12 mouse cellular contexts compared by ENCODE assay signal in the genomic region with DNA sequence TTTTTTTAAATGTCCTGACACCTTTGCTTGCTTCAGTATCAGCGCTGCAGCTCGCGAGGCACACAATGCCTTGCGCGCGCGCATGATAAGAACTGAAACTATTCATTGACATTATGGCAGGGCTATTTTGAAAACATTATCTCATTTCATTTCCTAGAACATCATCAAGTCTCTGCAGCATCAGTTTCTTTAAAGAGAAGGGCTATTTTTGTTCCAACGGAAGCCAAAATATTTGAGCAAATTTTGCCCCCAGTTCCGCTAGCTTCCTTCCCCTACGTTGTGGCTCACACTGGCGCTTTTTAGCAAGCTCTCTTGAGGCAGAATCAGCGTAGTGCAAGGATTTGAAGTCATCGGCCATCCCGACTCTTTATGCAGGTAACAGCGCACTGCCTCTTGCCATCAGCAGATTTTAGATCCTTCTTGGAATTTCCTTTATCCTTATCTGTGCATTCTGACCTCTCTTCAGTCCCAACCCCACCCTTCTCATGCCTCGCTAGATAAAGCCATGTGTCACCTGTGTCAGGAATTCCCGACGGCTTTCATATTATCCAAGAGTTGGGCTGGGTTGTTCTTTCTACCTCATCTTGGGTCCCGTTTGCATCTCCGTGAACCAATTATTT.
DNase-seq lines count a peak whose midpoint lies in the region; ATAC-seq and TF ChIP-seq lines count a peak whose summit lies in the region.
"Had no signal": no experiment of that assay in that cellular context is flagged by ENCODE, and none has a peak within 500 bp of the region (broad histone marks: within the 10 kb centered on the region; RNA-seq: fewer than 3 reads in every experiment).

No protein-coding gene starts in this region.

- peak overlapping the region; percentile 52 for H3K4me2 ChIP-seq in heart, postnatal 0 days (ENCODE audit: low read depth, low read length)
- no peak overlapping the region; the same call in 1 of the 2 replicates for H3K4me2 ChIP-seq in lung, postnatal 0 days (replicated peaks; ENCODE audit: low read depth, low read length)
- no peak overlapping the region for H3K4me2 ChIP-seq in hindbrain, embryonic 16.5 days (ENCODE audit: low read length)
- H3K4me2 ChIP-seq: limb, embryonic 15.5 days; neural tube, embryonic 13.5 days had no signal

- peaks cover 0 to 54% of the 10 kb centered on the region in 2 experiments; a peak in 2 of 4 replicates for H3K36me3 ChIP-seq in MEL (ENCODE audit: control insufficient read depth in 1 of 2, insufficient read depth in 2 of 2, low read length in 2 of 2)
- no peaks in the 10 kb centered on the region for H3K36me3 ChIP-seq in heart, postnatal 0 days (replicated peaks; ENCODE audit: control insufficient read depth, insufficient read depth, low read length)
- no peaks in the 10 kb centered on the region for H3K36me3 ChIP-seq in lung, postnatal 0 days (ENCODE audit: insufficient read depth, low read length)
- H3K36me3 ChIP-seq in hindbrain, embryonic 16.5 days (ENCODE audit: control insufficient read depth, insufficient read depth, low read length): no peaks in the 10 kb centered on the region
- H3K36me3 ChIP-seq: limb, embryonic 15.5 days; neural tube, embryonic 13.5 days had no signal

- TF ChIP-seq RAD21 in MEL (IDR thresholded peaks at IDR 0.05; ENCODE audit: low read depth, low read length): no peak

- no peaks in the 10 kb centered on the region for H3K27me3 ChIP-seq in MEL (ENCODE audit: control insufficient read depth in 1 of 2, insufficient read depth in 2 of 2, low read length in 2 of 2)
- H3K27me3 ChIP-seq in heart, postnatal 0 days (ENCODE audit: control insufficient read depth, insufficient read depth, low read length): no peaks in the 10 kb centered on the region
- no peaks in the 10 kb centered on the region for H3K27me3 ChIP-seq in lung, postnatal 0 days (replicated peaks; ENCODE audit: insufficient read depth, low read length)
- no peaks in the 10 kb centered on the region for H3K27me3 ChIP-seq in hindbrain, embryonic 16.5 days (replicated peaks; ENCODE audit: control insufficient read depth, insufficient read depth, low read length)
- H3K27me3 ChIP-seq: limb, embryonic 15.5 days; neural tube, embryonic 13.5 days had no signal

- 20% methylated on average over 20 of the region's 20 CpGs for WGBS in heart, postnatal 0 days
- WGBS in lung, postnatal 0 days: 62% methylated on average over 20 of the region's 20 CpGs
- WGBS in hindbrain, embryonic 16.5 days: 94% methylated on average over 20 of the region's 20 CpGs

- ATAC-seq in heart, postnatal 0 days (ENCODE audit: insufficient read depth, low read depth): peak; percentile 80
- ATAC-seq in lung, postnatal 0 days: peak; percentile 41
- ATAC-seq in hindbrain, embryonic 16.5 days: no peak

- TF ChIP-seq CTCF in MEL (IDR thresholded peaks at IDR 0.05 in 2 of 3, conservative IDR thresholded peaks at IDR 0.05 in 1 of 3; ENCODE audit: control insufficient read depth in 1 of 3, insufficient read depth in 1 of 3, low read depth in 2 of 3, low read length in 3 of 3, poor library complexity in 1 of 3, severe bottlenecking in 1 of 3): no peak
- TF ChIP-seq CTCF in heart, postnatal 0 days (IDR thresholded peaks at IDR 0.05; ENCODE audit: low read depth): no peak
- TF ChIP-seq CTCF in lung, postnatal 0 days (IDR thresholded peaks at IDR 0.05): no peak

- H3K79me2 ChIP-seq in MEL (ENCODE audit: control insufficient read depth, insufficient read depth, low read length, poor library complexity): no peaks in the 10 kb centered on the region

- peak; percentile 51 to 81; a peak in 2 of 4 replicates for TF ChIP-seq EP300 in MEL (IDR thresholded peaks at IDR 0.05; ENCODE audit: low read depth in 1 of 2, low read length in 2 of 2)
- TF ChIP-seq EP300 in heart, postnatal 0 days (IDR thresholded peaks at IDR 0.05; ENCODE audit: low read depth): peak; percentile 70; the same call in 1 of the 2 replicates
- no peak for TF ChIP-seq EP300 in lung, postnatal 0 days (IDR thresholded peaks at IDR 0.05)

- H3K4me3 ChIP-seq in MEL (ENCODE audit: control insufficient read depth in 1 of 2, insufficient read depth in 1 of 2, low read depth in 2 of 2, low read length in 2 of 2): peak overlapping the region; percentile 42 to 57
- peak overlapping the region; percentile 25 for H3K4me3 ChIP-seq in heart, postnatal 0 days (ENCODE audit: low read depth, low read length)
- H3K4me3 ChIP-seq in lung, postnatal 0 days (ENCODE audit: low read depth, low read length): no peak overlapping the region
- H3K4me3 ChIP-seq in hindbrain, embryonic 16.5 days (ENCODE audit: low read length): no peak overlapping the region
- H3K4me3 ChIP-seq: limb, embryonic 15.5 days; neural tube, embryonic 13.5 days had no signal

- peaks cover 24 to 45% of the 10 kb centered on the region in 2 experiments for H3K4me1 ChIP-seq in MEL (ENCODE audit: control insufficient read depth in 1 of 2, insufficient read depth in 2 of 2, low read length in 2 of 2)
- peaks cover 42% of the 10 kb centered on the region for H3K4me1 ChIP-seq in heart, postnatal 0 days (ENCODE audit: control insufficient read depth, insufficient read depth)
- H3K4me1 ChIP-seq in lung, postnatal 0 days (ENCODE audit: insufficient read depth, low read depth, low read length): peaks cover 3% of the 10 kb centered on the region; the same call in 1 of the 2 replicates
- H3K4me1 ChIP-seq in hindbrain, embryonic 16.5 days (ENCODE audit: control insufficient read depth, insufficient read depth, low read depth, low read length): no peaks in the 10 kb centered on the region
- H3K4me1 ChIP-seq: limb, embryonic 15.5 days; neural tube, embryonic 13.5 days had no signal

- no peak for TF ChIP-seq POLR2A in MEL (IDR thresholded peaks at IDR 0.05; ENCODE audit: control insufficient read depth in 1 of 2, insufficient read depth in 1 of 2, low read depth in 1 of 2, low read length in 2 of 2, poor library complexity in 1 of 2)

- H3K9me3 ChIP-seq in MEL (replicated peaks; ENCODE audit: insufficient read depth, low read length): no peaks in the 10 kb centered on the region
- H3K9me3 ChIP-seq in heart, postnatal 0 days (replicated peaks; ENCODE audit: control insufficient read depth, low read length): no peaks in the 10 kb centered on the region
- no peaks in the 10 kb centered on the region for H3K9me3 ChIP-seq in lung, postnatal 0 days (ENCODE audit: low read length)
- H3K9me3 ChIP-seq in hindbrain, embryonic 16.5 days (ENCODE audit: control insufficient read depth, low read length): no peaks in the 10 kb centered on the region
- H3K9me3 ChIP-seq: limb, embryonic 15.5 days; neural tube, embryonic 13.5 days had no signal

- intact Hi-C loops in heart, postnatal 25 days (cut with DNase I): loop anchor here (2.0 to 5.0 kb wide), 2 partner anchors 36 to 76 kb away; a partner anchor contains a TSS

- H3K27ac ChIP-seq in MEL (ENCODE audit: control insufficient read depth, low read depth, low read length): peak overlapping the region; percentile 85
- peak overlapping the region; percentile 86 for H3K27ac ChIP-seq in heart, postnatal 0 days (ENCODE audit: low read depth)
- no peak overlapping the region for H3K27ac ChIP-seq in lung, postnatal 0 days (ENCODE audit: low read length)
- H3K27ac ChIP-seq in hindbrain, embryonic 16.5 days (ENCODE audit: low read depth, low read length): no peak overlapping the region
- H3K27ac ChIP-seq: limb, embryonic 15.5 days; neural tube, embryonic 13.5 days had no signal

- DNase-seq in heart, adult 18-20 months: peak; percentile 70 to 73
- DNase-seq in heart, postnatal 25 days (ENCODE audit: low spot score): no peak
- DNase-seq in MEL (ENCODE audit: low read depth, low spot score): peak; percentile 82
- peak; percentile 89 for DNase-seq in heart, postnatal 0 days (ENCODE audit: low spot score)
- DNase-seq in lung, postnatal 0 days (ENCODE audit: low spot score): peak; percentile 73
- no peak for DNase-seq in neural tube, embryonic 10.5 days (ENCODE audit: extremely low spot score, low spot score)
- DNase-seq in left cerebral cortex, adult 8-10 months (ENCODE audit: low spot score in 2 of 2): no peak
- DNase-seq: cerebellum, adult 18-20 months; spleen, adult 18-20 months had no signal

- peak overlapping the region; percentile 54 for H3K9ac ChIP-seq in MEL (ENCODE audit: control insufficient read depth, low read depth, low read length, poor library complexity, severe bottlenecking)
- no peak overlapping the region; the same call in 1 of the 2 replicates for H3K9ac ChIP-seq in heart, postnatal 0 days (replicated peaks; ENCODE audit: low read depth, low read length)
- no peak overlapping the region for H3K9ac ChIP-seq in lung, postnatal 0 days (replicated peaks; ENCODE audit: low read depth)
- no peak overlapping the region for H3K9ac ChIP-seq in hindbrain, embryonic 16.5 days (ENCODE audit: low read depth, low read length)
- H3K9ac ChIP-seq: limb, embryonic 15.5 days; neural tube, embryonic 13.5 days had no signal

TF ChIP-seq in MEL, 35 proteins besides CTCF, POLR2A, EP300 and RAD21 (continues in another document):
- peak; percentile 20; the same call in 1 of the 2 replicates for TF ChIP-seq RCOR1 (IDR thresholded peaks at IDR 0.05; ENCODE audit: low read depth, low read length)
- peak; percentile 46 for TF ChIP-seq MXI1 (IDR thresholded peaks at IDR 0.05; ENCODE audit: low read depth, low read length)
- TF ChIP-seq GATA1 (IDR thresholded peaks at IDR 0.05; ENCODE audit: low read depth, low read length): peak; percentile 80
- no peak for TF ChIP-seq CHD2 (IDR thresholded peaks at IDR 0.05; ENCODE audit: low read length)
- TF ChIP-seq POLR2AphosphoS5 (IDR thresholded peaks at IDR 0.05; ENCODE audit: borderline replicate concordance, low read depth, low read length): no peak
- no peak for TF ChIP-seq E2F4 (IDR thresholded peaks at IDR 0.05; ENCODE audit: borderline replicate concordance, low read depth, low read length)
- no peak for TF ChIP-seq ZKSCAN1 (IDR thresholded peaks at IDR 0.05; ENCODE audit: low read depth, low read length)
- TF ChIP-seq MEF2A (IDR thresholded peaks at IDR 0.05; ENCODE audit: extremely low read depth, insufficient replicate concordance, low read depth, low read length, poor library complexity, severe bottlenecking): peak; percentile 93
- peak; percentile 6; the same call in 1 of the 2 replicates for TF ChIP-seq SIN3A (IDR thresholded peaks at IDR 0.05; ENCODE audit: low read length)
- TF ChIP-seq ZC3H11A (IDR thresholded peaks at IDR 0.05; ENCODE audit: low read depth, low read length): 0 out of 2 replicates have a peak, but pooled peaks have one; percentile 24
- no peak for TF ChIP-seq ZNF384 (IDR thresholded peaks at IDR 0.05; ENCODE audit: low read depth, low read length)
- peak; percentile 35; the same call in 1 of the 2 replicates for TF ChIP-seq HCFC1 (IDR thresholded peaks at IDR 0.05; ENCODE audit: low read depth, low read length)
- TF ChIP-seq TAL1 (IDR thresholded peaks at IDR 0.05; ENCODE audit: low read length): no peak
- no peak for TF ChIP-seq MAZ (IDR thresholded peaks at IDR 0.05; ENCODE audit: low read depth, low read length)
- TF ChIP-seq MAX (IDR thresholded peaks at IDR 0.05; ENCODE audit: low read length): no peak; the same call in none of the 2 replicates
- peak; percentile 47; the same call in 1 of the 2 replicates for TF ChIP-seq MYC (IDR thresholded peaks at IDR 0.05; ENCODE audit: low read depth, low read length)
- TF ChIP-seq TBP (IDR thresholded peaks at IDR 0.05; ENCODE audit: low read depth, low read length): no peak

Comparison
In these comparisons a context has a peak if more than half of its experiments do, and no peak if none do; other contexts are left out.
1. DNase-seq: peak in heart, adult 18-20 months (2 of 2), MEL (single experiment), heart, postnatal 0 days (single experiment) and lung, postnatal 0 days (single experiment); none in heart, postnatal 25 days (single experiment), neural tube, embryonic 10.5 days (single experiment) and left cerebral cortex, adult 8-10 months (0 of 2).
2. H3K27ac ChIP-seq: peak in MEL (single experiment) and heart, postnatal 0 days (single experiment); none in lung, postnatal 0 days (single experiment) and hindbrain, embryonic 16.5 days (single experiment).
3. H3K4me3 ChIP-seq: peak in MEL (2 of 2) and heart, postnatal 0 days (single experiment); none in lung, postnatal 0 days (single experiment) and hindbrain, embryonic 16.5 days (single experiment).